Mouse (Mus musculus): ENCODE data around the gene Cdk5rap2.

Gene Cdk5rap2

DNA sequence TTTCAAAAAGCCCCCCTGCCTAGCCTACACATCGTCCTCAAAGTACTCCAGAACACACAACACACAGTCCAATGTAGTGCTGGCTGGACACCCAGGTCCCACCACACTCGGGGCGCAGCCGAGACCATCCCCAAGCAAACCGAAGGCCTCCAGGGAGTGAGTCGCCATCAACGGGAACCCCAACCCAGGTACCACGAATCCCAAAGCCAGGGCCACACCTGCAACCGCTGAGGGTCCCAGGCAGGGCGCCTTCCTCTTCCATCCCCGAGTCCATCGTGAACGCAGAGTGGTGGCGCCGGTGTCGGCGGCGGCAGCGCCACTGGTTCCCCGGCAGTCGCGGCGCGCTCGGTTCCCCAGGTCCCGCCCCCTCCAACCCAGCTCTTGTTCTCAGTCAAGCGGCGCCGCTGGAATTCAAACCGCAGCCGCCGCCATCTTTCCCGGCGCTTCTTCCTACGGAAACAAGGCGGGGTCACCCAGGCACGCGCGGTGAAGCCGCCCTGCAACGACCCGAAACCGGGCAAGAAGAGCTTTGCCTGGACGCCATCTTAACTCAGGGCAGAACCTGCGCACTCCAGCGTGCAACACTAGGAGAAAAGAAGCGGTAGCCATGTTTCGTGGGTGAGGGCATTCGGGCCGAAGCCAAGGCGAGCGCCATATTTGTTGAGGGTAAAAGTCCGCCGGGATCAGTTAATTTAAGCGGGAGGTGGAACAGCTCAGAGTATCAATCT lies at the start of gene Cdk5rap2:
Gene Cdk5rap2, minus strand, starts transcription at position 450 of the 728 bp plus-strand sequence.
- peak; percentile 96 for DNase-seq (ENCODE audit: extremely low spot score)

DNA sequence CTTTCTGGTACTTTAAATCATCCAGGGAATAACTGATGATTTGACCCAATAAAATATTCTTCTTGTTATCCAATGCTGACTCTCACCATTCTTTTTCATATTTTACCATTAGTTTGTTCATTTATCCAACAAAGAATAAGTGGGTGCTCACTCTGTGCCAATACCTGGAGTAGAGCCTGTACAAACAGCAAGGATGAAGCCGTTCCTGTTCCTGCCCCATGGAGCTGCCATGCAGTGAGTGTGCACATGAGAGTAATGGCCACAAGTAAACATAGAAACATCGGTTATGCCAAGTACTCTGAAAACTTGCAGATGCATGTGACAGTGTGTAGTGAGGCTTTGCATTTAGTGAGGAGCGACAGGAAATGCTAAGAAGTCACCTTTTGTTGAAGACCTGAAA lies 41.9 kb upstream of the Cdk5rap2 start:
- no peak for DNase-seq (ENCODE audit: extremely low spot score)

DNA sequence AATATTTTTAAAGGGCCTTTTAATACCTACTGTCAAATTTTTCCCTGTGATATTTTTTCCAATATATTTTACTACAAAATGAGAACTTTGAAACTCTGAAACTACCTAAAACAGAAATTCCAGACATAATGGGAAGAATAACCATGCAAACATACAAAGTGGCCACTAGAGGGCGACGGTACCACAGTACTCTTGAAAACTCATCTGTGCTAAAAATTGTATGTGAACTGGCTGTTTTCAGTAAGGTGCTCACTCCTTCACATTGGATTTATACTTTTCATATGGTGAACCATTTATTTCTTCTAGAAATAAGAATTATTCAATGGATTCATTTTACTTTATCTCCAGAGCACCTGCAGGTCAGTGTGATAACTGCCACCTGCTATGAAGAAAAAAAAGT lies 41.5 kb upstream of the Cdk5rap2 start:
- peak; percentile 2 for DNase-seq (ENCODE audit: extremely low spot score)

DNA sequence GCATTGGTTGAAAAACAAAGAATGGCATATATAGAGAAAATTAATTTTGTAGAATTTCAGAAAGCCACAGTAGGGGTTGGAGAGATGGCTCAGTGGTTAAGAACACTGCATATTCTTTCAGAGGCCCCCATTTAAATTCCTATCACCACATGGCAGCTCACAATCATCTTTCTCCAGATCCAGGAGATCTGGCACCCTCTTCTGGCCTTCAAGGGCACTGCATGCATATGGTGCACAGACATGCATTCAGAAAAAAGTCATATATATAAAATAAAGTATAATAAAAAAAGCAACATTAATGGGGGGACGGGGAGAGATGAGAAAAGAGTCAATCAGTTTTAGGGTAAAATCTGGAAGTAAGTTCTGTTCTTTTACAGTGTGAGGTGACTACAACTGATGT lies 39.4 kb upstream of the Cdk5rap2 start:
- DNase-seq (ENCODE audit: extremely low spot score), result no peak

DNA sequence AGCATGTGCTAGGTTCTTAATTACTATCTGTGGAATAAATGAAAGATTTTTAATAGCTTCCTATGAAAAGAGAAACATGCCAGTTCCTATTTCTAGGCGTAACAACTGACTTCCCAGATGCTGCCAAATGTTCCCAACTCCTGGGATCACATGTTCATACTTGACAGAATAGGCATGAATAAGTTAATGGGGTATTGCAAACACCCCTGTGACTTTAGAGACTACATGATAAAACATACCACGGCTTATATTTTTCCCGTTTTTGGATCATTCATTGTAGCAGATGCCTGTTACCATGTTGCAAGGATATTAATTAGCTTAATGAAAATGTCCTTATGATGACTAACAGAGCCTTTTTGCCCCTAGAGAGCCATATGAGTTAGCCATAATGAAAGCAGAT lies 36.5 kb upstream of the Cdk5rap2 start:
- no peak for DNase-seq (ENCODE audit: extremely low spot score)

DNA sequence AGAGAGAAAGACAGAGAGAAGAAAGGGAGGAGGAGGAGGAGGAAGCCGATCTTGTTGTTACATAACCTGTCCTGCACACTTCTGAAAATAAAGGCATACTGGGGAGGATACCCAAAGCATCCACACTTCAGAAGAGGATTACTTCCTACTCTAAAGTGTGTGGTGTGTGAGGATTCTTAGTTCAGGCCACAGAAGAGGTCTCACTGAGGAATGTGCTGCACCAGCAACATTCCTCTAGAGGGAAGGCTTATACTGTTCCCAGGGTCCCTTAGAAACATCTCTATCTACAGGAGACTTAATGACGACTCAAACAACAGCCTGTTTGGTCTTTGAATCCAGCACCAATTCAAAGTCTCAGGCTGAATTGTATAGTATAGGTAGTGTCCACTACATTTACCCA lies 10.0 kb upstream of the Cdk5rap2 start:
- no peak for DNase-seq (ENCODE audit: extremely low spot score)

DNA sequence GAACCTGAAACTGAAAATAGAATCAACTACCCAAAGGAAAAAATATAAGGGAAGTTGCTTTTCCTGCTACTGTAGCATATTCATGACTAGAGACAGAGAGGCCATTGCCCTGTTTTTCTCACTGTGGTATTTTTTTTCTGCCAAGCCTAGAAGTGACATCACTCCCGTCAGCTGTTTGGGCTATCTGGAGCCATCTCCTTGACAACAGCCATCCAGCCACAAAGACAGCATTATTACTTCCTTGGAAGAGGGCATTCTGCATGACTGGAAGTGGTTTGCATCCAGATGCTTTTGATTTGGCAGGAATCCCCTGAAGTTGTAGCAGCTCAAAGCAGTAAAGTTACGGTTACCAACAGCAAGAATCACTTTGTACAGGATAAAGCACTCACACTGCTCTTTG lies 1.9 kb upstream of the Cdk5rap2 start:
- peak; percentile 36 for DNase-seq (ENCODE audit: extremely low spot score)

DNA sequence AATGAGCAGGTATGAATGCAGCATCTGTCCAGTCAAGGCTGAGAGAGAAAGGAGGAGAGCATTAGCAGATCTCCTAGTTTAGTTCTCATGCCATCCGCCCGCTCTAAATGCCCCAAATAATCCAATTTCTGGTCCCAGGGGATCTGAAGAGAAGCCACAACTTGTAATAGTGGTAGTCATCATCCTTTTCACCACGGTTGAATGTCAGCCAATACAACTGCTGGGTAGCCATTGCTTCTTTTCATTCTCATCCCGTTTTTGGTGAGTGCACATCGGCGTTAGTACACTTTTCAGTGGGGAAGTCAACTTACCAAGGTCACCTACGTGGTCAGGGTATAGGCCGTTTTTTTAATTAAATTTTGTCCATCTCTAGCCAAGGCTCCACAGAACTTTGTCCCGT lies 787 bp downstream of the Cdk5rap2 start:
- no peak for DNase-seq (ENCODE audit: extremely low spot score)

DNA sequence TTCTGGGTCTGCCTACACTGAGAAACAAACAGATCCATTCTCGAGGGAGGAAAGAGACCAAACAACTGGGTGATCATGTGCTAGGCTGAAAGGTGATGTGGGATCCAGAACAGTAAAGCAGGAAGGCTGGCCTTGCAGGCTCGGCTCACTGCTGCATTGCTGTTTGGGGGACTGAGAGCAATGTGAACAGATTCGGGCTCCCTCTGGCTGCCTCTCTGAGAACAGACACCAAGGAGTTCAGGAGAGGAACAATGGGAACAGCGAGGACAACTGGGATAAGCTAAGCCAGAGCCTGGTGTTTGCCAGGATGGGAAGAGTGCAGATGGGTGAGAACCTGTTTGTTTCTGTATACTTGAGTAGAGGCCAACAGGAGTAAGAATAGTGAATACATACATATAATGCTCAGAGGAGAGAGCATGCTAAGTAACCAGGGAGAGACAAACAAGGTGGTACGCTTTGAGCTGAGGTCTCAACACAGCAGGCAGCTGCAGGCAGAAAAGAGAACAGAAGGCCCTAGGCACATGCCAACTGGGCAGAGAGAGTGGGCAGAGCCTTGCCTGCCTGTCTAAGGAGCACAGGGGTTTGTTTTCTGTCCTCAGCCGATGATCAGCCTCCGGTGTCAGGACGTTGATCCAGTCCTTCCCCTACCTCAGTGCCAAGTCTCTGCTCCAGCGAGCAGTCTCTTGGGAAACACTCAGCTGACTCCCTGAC lies 8.0 kb downstream of the Cdk5rap2 start:
- peak; percentile 11 for DNase-seq (ENCODE audit: extremely low spot score)

DNA sequence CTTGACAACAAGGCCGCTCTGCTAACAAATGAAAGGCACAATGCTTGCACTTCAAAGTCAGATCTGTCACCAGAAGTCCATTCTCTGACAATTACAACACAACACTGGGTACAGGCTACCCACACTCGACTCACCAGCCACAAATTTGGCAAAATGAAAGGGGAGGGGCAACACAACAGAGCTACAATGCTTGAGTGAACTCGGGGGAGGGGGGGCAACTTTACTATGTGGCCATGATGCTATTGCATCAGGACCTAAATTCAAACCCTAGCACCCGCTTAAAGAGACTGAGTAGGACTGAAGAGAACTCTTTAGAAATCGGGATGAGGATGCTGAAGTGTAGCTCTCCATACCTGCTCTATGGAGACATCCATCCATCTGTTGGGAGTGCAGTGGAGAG lies 10.8 kb downstream of the Cdk5rap2 start:
- no peak for DNase-seq (ENCODE audit: extremely low spot score)

DNA sequence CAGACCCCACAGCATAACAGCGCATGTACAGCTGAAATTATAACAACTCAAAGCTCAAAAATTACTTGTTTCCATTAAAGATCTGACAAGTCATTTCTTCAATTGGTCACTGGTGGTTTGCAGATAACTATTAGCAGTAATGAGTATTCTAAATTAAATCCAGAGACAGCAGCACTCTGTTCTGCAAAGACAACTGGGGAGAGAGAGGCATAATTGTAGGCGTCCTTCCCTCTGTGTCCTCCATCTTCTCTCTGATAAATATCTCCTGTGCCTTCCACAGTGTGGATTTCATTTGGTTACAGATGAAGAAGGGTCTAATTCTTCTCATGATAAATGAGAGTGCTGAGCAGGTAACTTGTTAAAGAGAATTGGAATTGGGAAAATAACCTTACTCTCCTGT lies 11.2 kb downstream of the Cdk5rap2 start:
- no peak for DNase-seq (ENCODE audit: extremely low spot score)

DNA sequence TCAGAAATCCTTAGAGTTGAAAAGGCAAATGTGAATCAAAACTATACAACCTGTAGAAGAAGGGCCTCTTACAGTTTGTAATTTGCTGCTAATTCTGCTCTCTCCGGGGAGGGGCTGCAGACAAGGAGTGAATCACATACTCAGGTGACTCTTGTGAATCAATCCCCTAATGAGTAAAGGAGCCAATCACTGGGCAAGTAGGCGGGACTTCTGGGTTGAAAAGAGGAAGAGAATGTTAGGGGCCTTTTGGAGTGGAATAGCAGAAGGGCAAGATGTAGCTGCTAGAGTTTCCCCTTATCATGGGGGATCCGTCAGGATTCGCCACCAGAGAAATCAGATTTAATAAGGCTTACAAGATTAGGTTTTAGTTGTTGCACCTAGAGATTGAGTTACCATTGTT lies 12.2 kb downstream of the Cdk5rap2 start:
- no peak for DNase-seq (ENCODE audit: extremely low spot score)

DNA sequence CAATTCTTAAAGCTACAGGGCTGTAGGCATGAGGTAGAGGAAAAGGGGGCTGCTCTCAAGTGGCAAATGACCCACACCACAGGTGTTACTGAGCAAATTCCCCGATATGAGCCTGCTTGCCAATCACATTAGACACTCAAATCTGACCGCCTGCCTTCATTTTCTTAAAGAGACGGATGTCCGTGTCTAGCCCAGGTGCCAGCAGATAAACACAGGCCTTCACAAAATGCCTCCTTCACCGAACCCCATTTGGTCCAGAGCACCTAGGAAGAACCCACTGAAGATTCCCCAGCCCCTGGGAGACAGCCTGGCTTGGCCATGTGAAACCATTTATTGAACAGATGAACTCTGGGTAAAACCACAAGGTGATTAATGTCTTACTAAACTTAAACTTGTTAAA lies 13.5 kb downstream of the Cdk5rap2 start:
- no peak for DNase-seq (ENCODE audit: extremely low spot score)

DNA sequence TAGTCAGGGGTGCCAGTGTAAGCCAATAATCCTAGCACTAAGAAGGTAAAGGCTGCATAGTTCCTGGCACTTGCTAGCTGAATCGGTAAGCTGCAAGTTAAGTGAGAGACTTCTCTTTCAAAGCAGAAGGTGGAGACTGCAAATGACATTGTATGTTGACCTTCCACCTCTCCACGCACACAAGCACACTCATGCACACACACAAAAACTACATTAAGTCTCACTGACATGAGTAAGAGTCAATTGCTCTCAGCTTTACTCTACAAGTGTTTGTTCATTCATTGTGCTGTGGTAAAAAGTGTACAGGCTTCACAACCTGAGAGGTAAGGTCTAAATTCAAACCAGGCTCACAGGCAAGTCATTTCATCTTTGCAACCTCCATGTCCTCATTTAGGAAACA lies 15.5 kb downstream of the Cdk5rap2 start:
- DNase-seq (ENCODE audit: extremely low spot score), result no peak

DNA sequence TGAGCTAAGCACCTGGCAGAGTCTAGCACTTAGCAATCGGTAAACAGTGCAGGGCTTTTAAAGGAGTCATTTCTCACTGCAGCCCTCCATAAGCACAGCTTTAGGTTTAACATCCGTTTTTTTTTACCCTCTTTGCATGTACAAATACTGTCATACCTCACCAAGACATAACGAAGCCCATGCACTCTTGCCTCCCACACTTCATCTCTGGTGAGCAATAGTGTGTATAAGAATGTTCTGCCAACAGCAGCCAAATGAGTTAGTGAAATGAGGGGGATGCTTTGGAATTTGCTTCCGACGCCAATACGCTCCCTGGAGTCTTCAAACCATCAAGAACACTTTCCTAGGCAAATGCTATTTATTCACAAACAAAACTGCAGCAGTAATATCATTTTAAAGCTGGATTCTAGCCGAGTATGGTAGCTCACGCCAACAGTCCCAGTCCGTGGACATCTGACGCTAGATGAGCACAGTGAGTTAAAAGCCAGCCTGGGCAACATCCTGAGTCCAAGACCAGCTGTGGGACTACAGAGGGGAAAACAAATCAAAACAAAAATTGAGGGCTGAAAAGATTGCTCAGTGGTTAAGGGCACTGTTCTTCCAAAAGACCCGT lies 18.4 kb downstream of the Cdk5rap2 start:
- DNase-seq (ENCODE audit: extremely low spot score), result no peak

DNA sequence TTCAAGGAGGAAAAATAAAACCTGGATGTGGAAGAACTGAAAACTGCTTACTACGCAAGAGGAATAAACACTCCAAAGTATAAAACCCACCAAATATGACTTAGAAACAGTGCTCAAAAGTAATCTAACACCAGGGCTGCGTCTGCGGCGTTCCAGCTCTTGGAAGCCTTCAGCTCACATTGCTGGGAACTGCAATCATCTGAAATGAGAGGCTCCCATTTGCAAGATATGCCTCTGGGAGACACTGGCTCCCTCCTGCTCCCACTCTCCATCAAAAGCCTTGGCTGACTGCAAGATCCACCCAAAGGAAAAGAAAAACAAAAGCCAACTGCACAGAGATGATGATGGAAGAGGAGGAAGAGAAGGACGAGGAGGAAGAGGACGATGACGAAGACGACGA lies 19.2 kb downstream of the Cdk5rap2 start:
- no peak for DNase-seq (ENCODE audit: extremely low spot score)

DNA sequence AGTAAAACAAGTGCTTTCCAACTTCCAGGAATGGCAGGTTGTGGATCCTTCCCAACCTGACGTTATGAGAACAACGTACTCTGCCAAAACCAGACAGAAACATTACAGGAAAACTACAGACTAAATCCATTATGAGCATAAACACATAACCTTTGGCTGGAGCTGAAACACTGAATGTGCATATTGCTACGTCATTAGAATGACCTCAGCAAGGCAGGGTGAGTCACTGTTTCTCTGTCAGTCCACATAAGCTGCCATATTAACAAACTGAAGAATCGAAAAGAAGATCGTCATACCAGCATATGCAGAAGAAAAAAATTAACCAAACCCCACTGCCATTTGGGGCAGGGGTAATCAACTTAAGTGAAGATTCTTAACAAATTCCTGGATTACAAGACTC lies 24.0 kb downstream of the Cdk5rap2 start:
- no peak for DNase-seq (ENCODE audit: extremely low spot score)

DNA sequence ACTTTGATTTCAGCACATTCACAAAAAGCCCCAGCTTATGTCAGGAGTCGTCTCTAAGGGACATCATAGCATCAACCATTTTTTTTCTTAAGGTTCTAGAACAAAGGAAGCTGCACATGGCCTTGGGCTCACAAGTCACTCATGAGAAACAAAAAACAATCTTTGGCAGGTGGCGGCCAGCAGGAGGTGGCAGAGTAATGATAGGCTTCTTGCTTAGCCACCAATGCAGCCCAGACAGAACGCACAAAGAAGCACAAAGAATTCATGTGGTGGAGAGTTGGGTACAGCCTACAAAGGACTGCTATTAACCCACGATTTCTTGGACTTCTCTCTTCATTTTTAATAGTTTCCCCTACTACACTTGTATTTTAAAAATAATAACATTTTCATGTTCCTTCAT lies 32.9 kb downstream of the Cdk5rap2 start:
- no peak for DNase-seq (ENCODE audit: extremely low spot score)

DNA sequence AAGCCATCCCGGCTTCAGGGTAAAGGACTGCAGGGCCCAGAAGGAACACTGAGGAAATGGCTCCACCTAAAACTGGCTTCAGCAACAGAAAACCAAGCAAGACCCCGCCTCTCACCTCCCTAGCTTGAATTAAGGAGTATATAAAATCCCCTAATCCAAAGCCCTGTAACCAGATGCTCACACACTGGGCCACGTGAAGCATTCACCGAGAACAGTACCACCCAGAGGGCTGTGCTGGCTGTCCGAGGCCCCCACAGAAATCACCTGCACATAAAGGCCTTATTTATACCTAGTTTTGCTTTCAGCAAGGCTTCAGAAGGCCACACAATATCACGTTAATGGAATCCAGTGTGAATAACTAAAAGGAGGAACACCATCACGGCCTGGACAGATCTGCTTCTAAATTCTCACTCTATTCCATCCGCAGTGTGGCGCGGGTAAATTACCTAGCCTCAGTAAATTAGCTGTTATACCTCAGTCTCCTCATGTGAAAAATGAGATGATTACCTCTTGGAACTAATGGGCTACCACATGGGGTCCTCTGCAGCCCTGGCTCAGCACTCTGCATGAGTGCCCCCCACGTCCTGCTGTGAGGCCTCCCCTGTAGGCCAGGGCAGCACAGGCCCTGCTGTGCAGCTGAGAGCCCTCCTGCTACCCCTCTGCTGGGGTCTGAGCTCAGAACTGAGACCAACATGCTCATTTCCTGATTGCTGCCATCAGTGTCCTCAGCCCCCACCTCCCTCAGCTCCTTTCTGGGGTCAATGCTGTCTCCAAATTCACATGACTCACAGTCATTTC lies 45.0 kb downstream of the Cdk5rap2 start:
- no peak for DNase-seq (ENCODE audit: extremely low spot score)

DNA sequence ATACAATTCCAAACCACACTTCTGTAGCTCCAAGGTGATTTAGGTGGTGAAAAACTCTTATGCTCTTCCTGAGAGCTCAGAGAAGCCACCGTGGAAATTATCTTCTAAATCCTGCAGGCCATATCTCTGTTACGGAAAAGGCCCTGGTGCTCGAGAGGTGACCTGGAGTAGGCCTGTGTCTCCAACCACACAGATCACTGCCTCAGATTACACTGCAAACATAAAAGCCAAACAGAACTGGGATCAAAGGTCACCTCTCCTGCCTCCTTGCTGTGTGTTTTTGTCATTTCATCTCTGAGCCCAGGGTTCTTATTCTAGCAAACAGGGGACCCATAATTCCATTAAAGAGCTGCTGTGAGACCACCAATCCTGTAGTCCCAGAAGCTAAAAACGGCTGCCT lies 48.9 kb downstream of the Cdk5rap2 start:
- DNase-seq (ENCODE audit: extremely low spot score), result no peak

DNA sequence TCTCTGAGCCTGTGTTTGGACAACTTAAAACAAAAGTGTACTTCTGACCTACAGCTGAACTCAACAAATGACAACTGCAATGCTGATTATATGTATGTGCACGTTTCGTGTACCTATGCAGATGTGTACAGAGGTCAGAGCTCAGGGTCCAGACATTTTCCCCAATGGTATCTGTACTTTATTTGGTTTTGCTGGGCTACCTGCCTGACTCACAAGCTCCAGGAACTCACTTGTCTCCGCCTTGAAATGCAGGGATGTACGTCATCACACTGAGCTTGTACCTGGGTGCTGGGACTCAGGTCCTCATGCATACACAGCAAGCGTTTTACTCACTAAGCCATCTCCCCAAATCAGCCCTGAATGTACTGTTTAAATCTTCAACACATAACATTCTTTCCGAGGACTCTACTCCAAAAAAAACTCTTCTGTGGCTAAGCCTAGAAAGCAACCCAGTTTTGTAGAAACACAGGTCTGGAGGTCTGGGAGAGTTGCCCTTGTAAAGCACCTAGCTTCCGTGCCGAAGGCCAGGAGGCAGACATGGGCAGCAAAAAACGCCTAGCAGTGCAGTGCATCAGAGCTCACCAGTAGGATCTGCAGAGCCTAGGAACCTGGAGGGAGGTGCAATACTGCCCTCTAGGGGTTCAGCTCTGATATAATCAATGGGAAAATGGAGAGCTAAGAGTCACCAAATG lies 54.4 kb downstream of the Cdk5rap2 start:
- DNase-seq (ENCODE audit: extremely low spot score), result peak; percentile 38

DNA sequence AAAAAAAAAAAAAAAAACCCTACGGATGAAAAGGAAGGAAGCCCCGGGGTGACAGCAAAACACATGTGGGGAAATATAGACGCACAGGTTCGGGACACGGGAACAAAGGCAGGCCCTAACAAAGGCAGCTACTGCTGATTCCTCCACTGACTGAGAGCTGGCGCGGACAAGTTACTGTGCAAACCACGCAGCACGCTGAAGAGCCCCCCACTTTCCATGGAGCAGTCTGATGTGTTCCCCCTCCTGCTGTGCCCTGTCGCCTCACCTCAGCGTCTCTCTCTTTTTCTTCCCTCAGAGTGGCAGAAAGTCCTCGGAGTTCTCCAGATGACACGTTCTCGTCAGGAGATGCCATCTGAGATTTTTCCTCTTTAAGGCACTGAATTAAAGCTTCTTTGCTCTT lies 55.8 kb downstream of the Cdk5rap2 start:
- DNase-seq (ENCODE audit: extremely low spot score), result no peak
